ENCODE assay signal across 17 mouse cellular contexts in the genomic region with DNA sequence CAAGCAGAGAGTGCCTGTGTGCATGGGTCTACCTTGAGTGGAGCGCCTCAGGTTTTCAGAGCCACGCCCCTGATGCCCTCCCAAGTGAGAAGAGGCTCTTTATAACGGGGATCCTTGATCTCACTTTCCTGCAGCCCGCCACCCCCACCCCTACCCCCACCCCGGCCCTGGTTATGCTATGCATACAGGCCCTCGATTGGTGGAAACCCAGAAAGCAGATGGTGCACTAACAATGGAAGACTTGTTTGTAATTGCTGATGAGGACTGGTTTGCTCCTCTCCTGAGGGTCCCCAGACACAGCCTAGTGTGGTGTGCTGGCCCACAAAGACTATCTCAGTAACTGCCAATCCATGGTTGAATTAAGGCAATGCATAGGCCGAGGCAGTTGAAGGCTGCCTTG. TPM values are rescaled to one million over a fixed set of nuclear protein-coding genes. Genes with fewer than 3 reads are reported as not detected.
A peak's percentile ranks its signal among the peaks of the same experiment; 100 is the strongest.
DNase-seq lines count a peak whose midpoint lies in the region; ATAC-seq lines count a peak whose summit lies in the region.
"Had no signal": no experiment of that assay in that cellular context is flagged by ENCODE, and none has a peak within 500 bp of the region (broad histone marks: within the 10 kb centered on the region; RNA-seq: fewer than 3 reads in every experiment).

No protein-coding gene starts in this region.

- WGBS in forebrain, embryonic 12.5 days: 67% methylated on average over 7 of the region's 7 CpGs
- 85% methylated on average over 7 of the region's 7 CpGs for WGBS in forebrain, embryonic 10.5 days
- WGBS in neural tube, embryonic 12.5 days: 59% methylated on average over 7 of the region's 7 CpGs
- 73% methylated on average over 7 of the region's 7 CpGs for WGBS in midbrain, embryonic 11.5 days
- 82% methylated on average over 7 of the region's 7 CpGs for WGBS in stomach, embryonic 16.5 days

- DNase-seq in forebrain, embryonic 10.5 days (ENCODE audit: extremely low spot score, low spot score): no peak
- DNase-seq in neural tube, embryonic 10.5 days (ENCODE audit: extremely low spot score, low spot score): no peak
- DNase-seq in midbrain, embryonic 11.5 days (ENCODE audit: low spot score, missing footprints): peak; percentile 79
- no peak for DNase-seq in frontal cortex, adult 2 months (ENCODE audit: extremely low spot score in 1 of 2, low spot score in 1 of 2)
- DNase-seq: cerebellum, adult 11 months; cerebellum, postnatal 25 days; layer of hippocampus, postnatal 36 days; thymus, postnatal 4 days had no signal

- H3K4me1 ChIP-seq in forebrain, embryonic 12.5 days: peaks cover 30% of the 10 kb centered on the region
- peaks cover 23% of the 10 kb centered on the region for H3K4me1 ChIP-seq in forebrain, embryonic 10.5 days
- peaks cover 11% of the 10 kb centered on the region for H3K4me1 ChIP-seq in neural tube, embryonic 12.5 days
- H3K4me1 ChIP-seq in midbrain, embryonic 11.5 days (ENCODE audit: control insufficient read depth, insufficient read depth, low read length): peaks cover 4% of the 10 kb centered on the region; the same call in 1 of the 2 replicates
- H3K4me1 ChIP-seq in stomach, embryonic 16.5 days (ENCODE audit: control insufficient read depth, insufficient read depth, low read length): no peaks in the 10 kb centered on the region

- peak; percentile 50 for ATAC-seq in forebrain, embryonic 12.5 days (ENCODE audit: low FRiP score)
- peak; percentile 68 for ATAC-seq in neural tube, embryonic 12.5 days (ENCODE audit: low FRiP score, low read depth)
- peak; percentile 77 for ATAC-seq in midbrain, embryonic 11.5 days (ENCODE audit: low FRiP score)
- 0 out of 2 replicates have a peak, but pooled peaks have one; percentile 15 for ATAC-seq in stomach, embryonic 16.5 days (ENCODE audit: insufficient read depth, low FRiP score)
- no peak for ATAC-seq in frontal cortex, adult (ENCODE audit: low TSS enrichment)
- ATAC-seq: lung, postnatal 0 days had no signal

- H3K4me2 ChIP-seq in forebrain, embryonic 12.5 days: no peak overlapping the region
- no peak overlapping the region for H3K4me2 ChIP-seq in neural tube, embryonic 12.5 days (replicated peaks)
- no peak overlapping the region for H3K4me2 ChIP-seq in midbrain, embryonic 11.5 days
- no peak overlapping the region for H3K4me2 ChIP-seq in stomach, embryonic 16.5 days (ENCODE audit: low read depth, low read length)
- H3K4me2 ChIP-seq: heart, embryonic 12.5 days had no signal

- H3K4me3 ChIP-seq in forebrain, embryonic 12.5 days (replicated peaks): no peak overlapping the region
- no peak overlapping the region for H3K4me3 ChIP-seq in forebrain, embryonic 10.5 days
- no peak overlapping the region for H3K4me3 ChIP-seq in neural tube, embryonic 12.5 days
- no peak overlapping the region for H3K4me3 ChIP-seq in midbrain, embryonic 11.5 days (ENCODE audit: low read depth, low read length)
- H3K4me3 ChIP-seq in stomach, embryonic 16.5 days (replicated peaks; ENCODE audit: low read length): no peak overlapping the region
- H3K4me3 ChIP-seq: heart, embryonic 12.5 days; myocyte had no signal

- H3K27me3 ChIP-seq in forebrain, embryonic 12.5 days: no peaks in the 10 kb centered on the region
- H3K27me3 ChIP-seq in forebrain, embryonic 10.5 days (ENCODE audit: poor library complexity, severe bottlenecking): no peaks in the 10 kb centered on the region
- H3K27me3 ChIP-seq in neural tube, embryonic 12.5 days (replicated peaks): 0 out of 2 replicates have a peak, but pooled peaks cover 4% of the 10 kb centered on the region
- H3K27me3 ChIP-seq in midbrain, embryonic 11.5 days (ENCODE audit: control insufficient read depth, insufficient read depth, low read length): no peaks in the 10 kb centered on the region
- no peaks in the 10 kb centered on the region for H3K27me3 ChIP-seq in stomach, embryonic 16.5 days (ENCODE audit: control insufficient read depth, insufficient read depth, low read length)
- H3K27me3 ChIP-seq: heart, embryonic 12.5 days had no signal

- no peak overlapping the region for H3K9ac ChIP-seq in forebrain, embryonic 12.5 days
- H3K9ac ChIP-seq in neural tube, embryonic 12.5 days: no peak overlapping the region
- H3K9ac ChIP-seq in midbrain, embryonic 11.5 days (ENCODE audit: low read length): no peak overlapping the region
- H3K9ac ChIP-seq in stomach, embryonic 16.5 days (ENCODE audit: low read length): no peak overlapping the region
- H3K9ac ChIP-seq: heart, embryonic 12.5 days; liver, embryonic 14.5 days had no signal

- no peaks in the 10 kb centered on the region for H3K36me3 ChIP-seq in forebrain, embryonic 12.5 days (replicated peaks)
- peaks cover 9% of the 10 kb centered on the region for H3K36me3 ChIP-seq in forebrain, embryonic 10.5 days (replicated peaks)
- no peaks in the 10 kb centered on the region for H3K36me3 ChIP-seq in neural tube, embryonic 12.5 days
- H3K36me3 ChIP-seq in midbrain, embryonic 11.5 days (ENCODE audit: control insufficient read depth, insufficient read depth, low read length): no peaks in the 10 kb centered on the region
- H3K36me3 ChIP-seq in stomach, embryonic 16.5 days (ENCODE audit: control insufficient read depth, insufficient read depth, low read length): no peaks in the 10 kb centered on the region

- H3K9me3 ChIP-seq in forebrain, embryonic 12.5 days: no peaks in the 10 kb centered on the region
- H3K9me3 ChIP-seq in forebrain, embryonic 10.5 days: no peaks in the 10 kb centered on the region
- H3K9me3 ChIP-seq in neural tube, embryonic 12.5 days: no peaks in the 10 kb centered on the region
- no peaks in the 10 kb centered on the region for H3K9me3 ChIP-seq in midbrain, embryonic 11.5 days (ENCODE audit: control insufficient read depth, low read length)
- no peaks in the 10 kb centered on the region for H3K9me3 ChIP-seq in stomach, embryonic 16.5 days (replicated peaks; ENCODE audit: control insufficient read depth, low read length)
- H3K9me3 ChIP-seq: heart, embryonic 12.5 days had no signal

- 0 out of 2 replicates have a peak overlapping the region, but pooled peaks have one; percentile 13 for H3K27ac ChIP-seq in forebrain, embryonic 12.5 days
- no peak overlapping the region for H3K27ac ChIP-seq in forebrain, embryonic 10.5 days
- H3K27ac ChIP-seq in neural tube, embryonic 12.5 days: no peak overlapping the region
- H3K27ac ChIP-seq in midbrain, embryonic 11.5 days (ENCODE audit: low read depth, low read length): peak overlapping the region; percentile 49; the same call in 1 of the 2 replicates
- no peak overlapping the region for H3K27ac ChIP-seq in stomach, embryonic 16.5 days (ENCODE audit: low read length)
- H3K27ac ChIP-seq: liver, embryonic 14.5 days had no signal

RNA-seq across cellular contexts. Expression of a gene that starts 27.3 kb away (rescaled TPM):
- polyA plus RNA-seq in forebrain, embryonic 12.5 days (2016; fragmentation: Nextera tagmentation; extraction: Ambion mirVana): 11.9 and 13.4 TPM in 2 replicates
- polyA plus RNA-seq in forebrain, embryonic 10.5 days (2016; fragmentation: Nextera tagmentation; extraction: Ambion mirVana): 1.6 and 1.8 TPM in 2 replicates
- 8.4 and 9.3 TPM in 2 replicates for polyA plus RNA-seq in neural tube, embryonic 12.5 days (2016; fragmentation: Nextera tagmentation; extraction: Ambion mirVana)
- polyA plus RNA-seq in midbrain, embryonic 11.5 days (2014; fragmentation: Nextera tagmentation; extraction: Ambion mirVana): 11.7 and 12.5 TPM in 2 replicates
- polyA plus RNA-seq in stomach, embryonic 16.5 days (2015; fragmentation: Nextera tagmentation; extraction: Ambion mirVana): 0.37 and 0.46 TPM in 2 replicates
- 6.4 and 8.0 TPM in 2 replicates for polyA plus RNA-seq in frontal cortex, adult 2 months (2012; rRNA removed)
- polyA plus RNA-seq: heart, embryonic 12.5 days; kidney, embryonic 16.5 days; myocyte had no signal

Comparison
In these comparisons a context has a peak if more than half of its experiments do, and no peak if none do; other contexts are left out.
1. H3K27ac ChIP-seq: peak in forebrain, embryonic 12.5 days (single experiment) and midbrain, embryonic 11.5 days (single experiment); none in forebrain, embryonic 10.5 days (single experiment), neural tube, embryonic 12.5 days (single experiment) and stomach, embryonic 16.5 days (single experiment).